Mouse (Mus musculus) left cerebral cortex, adult 2 months (tissue): ENCODE measurements around the gene Rarb. TPM values are rescaled to one million over a fixed set of nuclear protein-coding genes. Genes with fewer than 3 reads are reported as not detected.
A peak's percentile ranks its signal among the peaks of the same experiment; 100 is the strongest.

Experiments
- DNase-seq, 2 experiments: peaks; one replicate each; pipeline ENCODE4 v3.0.0; 2021 to 2022; ENCODE audit warnings: low spot score in 2 of 2, mixed read lengths in 1 of 2; ENCODE audit errors: extremely low spot score in 1 of 2
- H3K27ac ChIP-seq: fragments of 200-600 bp; 2 replicates; pipeline ENCODE4 v1.8.1; 2022
- H3K4me3 ChIP-seq: fragments of 200-600 bp; 2 replicates; pipeline ENCODE4 v1.8.1; 2022
- CTCF ChIP-seq: fragments of 200-600 bp; IDR thresholded peaks from 2 replicates; pipeline ENCODE4 v1.8.1; 2022; ENCODE audit warnings: antibody characterized with exemption, mild to moderate bottlenecking, moderate library complexity
- intact Hi-C: fragments of 180-260 bp; cut with DNase I; formaldehyde crosslinking; loops from one replicate; pipeline ENCODE4 v1.15.1; 2025
- total RNA-seq, 2 experiments: library from RNA; stranded (reverse); gene quantifications; 2 replicates each; pipeline ENCODE4 v1.2.3; 2021

Rarb gene
- total RNA-seq, 2 experiments from 2014 or later: 10.1 to 16.6 TPM

GRCm38 (mm10) chr14:16439385-16440126 lies 379.4 kb downstream of the Rarb start:
- intact Hi-C loops: loop anchor here (5.0 to 10.0 kb wide), 4 partner anchors 298 to 963 kb away; no protein-coding TSS in a partner anchor
- DNase-seq: no peak
- H3K27ac ChIP-seq: no peak overlapping the region
- H3K4me3 ChIP-seq: no peak overlapping the region
- no peak for TF ChIP-seq CTCF

- intact Hi-C loops: loop anchor here (5.0 to 10.0 kb wide), 3 partner anchors 300 to 965 kb away; no protein-coding TSS in a partner anchor
- no peak overlapping the region for H3K4me3 ChIP-seq
- TF ChIP-seq CTCF: no peak
- DNase-seq: no peak
- H3K27ac ChIP-seq: no peak overlapping the region
These were observed 381.6 kb downstream of the Rarb start for GRCm38 (mm10) chr14:16437386-16437785.

GRCm38 (mm10) chr14:16434396-16435171 lies 384.4 kb downstream of the Rarb start:
- DNase-seq: peak; percentile 46 to 59

GRCm38 (mm10) chr14:16433206-16433605 lies 385.8 kb downstream of the Rarb start:
- no peak for TF ChIP-seq CTCF
- intact Hi-C loops: loop anchor here (10.0 kb wide), 1 partner anchor 922 kb away; no protein-coding TSS in a partner anchor
- peak overlapping the region; percentile 57 for H3K27ac ChIP-seq
- no peak overlapping the region for H3K4me3 ChIP-seq
- DNase-seq: peak in 1 of 2 experiments; percentile 43

More at GRCm38 (mm10) chr14:16434396-16435171, 384.4 kb downstream of the Rarb start:
- intact Hi-C loops: loop anchor here (2.0 to 10.0 kb wide), 4 partner anchors 303 to 1754 kb away; no protein-coding TSS in a partner anchor
- Histone ChIP-seq H3K4me3 (no peak overlapping the region), H3K27ac (no peak overlapping the region; the same call in 1 of the 2 replicates)
- TF ChIP-seq CTCF: peak; percentile 91

- Histone ChIP-seq H3K27ac (peak overlapping the region; percentile 13; the same call in 1 of the 2 replicates), H3K4me3 (no peak overlapping the region)
- intact Hi-C loops: loop anchor here (10.0 kb wide), 1 partner anchor 922 kb away; no protein-coding TSS in a partner anchor
- DNase-seq: no peak
- no peak for TF ChIP-seq CTCF
These were observed 386.4 kb downstream of the Rarb start for GRCm38 (mm10) chr14:16432550-16432949.

GRCm38 (mm10) chr14:16431941-16432499 lies 386.9 kb downstream of the Rarb start:
- Histone ChIP-seq H3K27ac (no peak overlapping the region; the same call in 1 of the 2 replicates), H3K4me3 (no peak overlapping the region)
- DNase-seq: no peak
- no peak for TF ChIP-seq CTCF
- intact Hi-C loops: loop anchor here (2.0 to 10.0 kb wide), 2 partner anchors 23 to 923 kb away; no protein-coding TSS in a partner anchor

GRCm38 (mm10) chr14:16427569-16427968 lies 391.4 kb downstream of the Rarb start:
- Histone ChIP-seq H3K4me3 (no peak overlapping the region), H3K27ac (no peak overlapping the region)
- DNase-seq: no peak
- intact Hi-C loops: no loop called here
- no peak for TF ChIP-seq CTCF

GRCm38 (mm10) chr14:16414163-16414562 lies 404.8 kb downstream of the Rarb start:
- intact Hi-C loops: no loop called here
- no peak for TF ChIP-seq CTCF
- Histone ChIP-seq H3K4me3 (no peak overlapping the region), H3K27ac (no peak overlapping the region)
- no peak for DNase-seq

- no peak for TF ChIP-seq CTCF
These were observed 413.8 kb downstream of the Rarb start for GRCm38 (mm10) chr14:16405187-16405586.

GRCm38 (mm10) chr14:16384783-16385182 lies 434.2 kb downstream of the Rarb start:
- Histone ChIP-seq H3K4me3 (no peak overlapping the region), H3K27ac (no peak overlapping the region)
- intact Hi-C loops: no loop called here
- no peak for DNase-seq
- no peak for TF ChIP-seq CTCF

More at GRCm38 (mm10) chr14:16405187-16405586, 413.8 kb downstream of the Rarb start:
- DNase-seq: no peak
- no peak overlapping the region for H3K4me3 ChIP-seq
- no peak overlapping the region for H3K27ac ChIP-seq
- intact Hi-C loops: no loop called here
